Mouse (Mus musculus): ENCODE measurements around the gene Selplg. TPM values are rescaled to one million over a fixed set of nuclear protein-coding genes. Genes with fewer than 3 reads are reported as not detected.

Gene Selplg
- polyA plus RNA-seq, 1 experiment from 2014 or later, result 2.1 TPM

- ATAC-seq (ENCODE audit: low FRiP score, low read depth), result no peak
- Histone ChIP-seq H3K27me3 (no peaks in the 10 kb centered on the region), H3K36me3 (peaks cover 28% of the 10 kb centered on the region), H3K9me3 (no peaks in the 10 kb centered on the region), H3K4me1 (replicated peaks) (peaks cover 34% of the 10 kb centered on the region), H3K9ac (no peak overlapping the region), H3K27ac (replicated peaks) (no peak overlapping the region), H3K4me2 (no peak overlapping the region), H3K4me3 (no peak overlapping the region)
- 92% methylated on average over 7 of the region's 7 CpGs for WGBS
Measured at GRCm38 (mm10) chr5:113852463-113852862, 20.0 kb upstream of the Selplg start.

DNA sequence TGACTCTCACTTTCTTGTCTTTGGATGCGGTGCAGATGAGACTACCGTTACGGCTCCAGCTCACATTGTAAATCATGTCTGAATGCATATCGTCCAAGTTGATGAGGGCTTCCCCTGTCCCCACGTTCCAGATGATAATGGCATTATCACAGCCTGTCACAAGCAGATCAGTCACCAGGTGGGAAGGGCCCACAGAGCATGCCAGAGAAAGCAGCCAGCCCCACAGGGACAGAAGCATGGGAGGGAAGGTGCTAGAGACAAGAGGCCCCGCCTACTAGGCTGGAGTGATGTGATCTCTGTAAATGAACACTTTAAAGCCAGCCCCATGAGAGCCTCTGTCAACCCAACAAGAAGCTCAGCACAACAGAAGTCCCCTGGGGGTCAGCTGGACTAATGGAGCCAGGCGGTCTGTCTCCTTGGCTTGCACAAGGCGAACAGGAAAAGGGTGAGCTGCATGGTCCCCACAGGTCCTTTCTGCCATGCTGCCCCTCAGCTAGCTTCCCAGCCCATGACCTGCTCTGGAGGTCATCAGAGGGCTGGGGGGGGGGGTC lies 18.3 kb upstream of the Selplg start:
- no peaks in the 10 kb centered on the region for H3K9me3 ChIP-seq
- H3K9ac ChIP-seq, result no peak overlapping the region
- H3K4me1 ChIP-seq (replicated peaks), result peaks cover 16% of the 10 kb centered on the region
- peaks cover 45% of the 10 kb centered on the region for H3K36me3 ChIP-seq
- H3K4me3 ChIP-seq, result no peak overlapping the region
- no peaks in the 10 kb centered on the region for H3K27me3 ChIP-seq
- ATAC-seq (ENCODE audit: low FRiP score, low read depth), result no peak
- no peak overlapping the region for H3K4me2 ChIP-seq
- no peak overlapping the region for H3K27ac ChIP-seq (replicated peaks)
- 67% methylated on average over 8 of the region's 8 CpGs for WGBS

DNA sequence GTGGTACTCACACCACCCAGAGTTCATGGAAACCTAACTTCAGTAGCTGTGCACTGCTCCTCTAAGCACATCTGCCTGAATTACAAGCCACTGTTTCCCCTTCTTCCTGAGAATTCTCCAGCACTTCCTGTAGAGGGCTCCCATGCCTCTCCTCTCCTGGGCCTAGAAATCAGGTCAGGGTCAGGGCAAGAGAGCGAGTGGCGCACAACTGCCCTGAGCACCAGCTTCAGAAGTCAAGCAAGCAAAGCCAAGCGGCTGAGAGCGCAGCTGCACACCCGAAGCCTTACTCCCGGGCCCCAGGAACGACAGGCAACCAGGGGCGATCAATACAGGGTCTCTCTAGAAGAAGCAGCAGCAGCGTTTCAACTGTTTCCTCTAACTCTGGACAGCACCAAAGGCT lies 15.2 kb upstream of the Selplg start:
- Histone ChIP-seq H3K9ac (no peak overlapping the region), H3K4me3 (no peak overlapping the region), H3K4me2 (no peak overlapping the region), H3K27me3 (no peaks in the 10 kb centered on the region), H3K36me3 (peaks cover 72% of the 10 kb centered on the region), H3K9me3 (no peaks in the 10 kb centered on the region), H3K27ac (replicated peaks) (no peak overlapping the region), H3K4me1 (replicated peaks) (no peaks in the 10 kb centered on the region)
- no peak for ATAC-seq (ENCODE audit: low FRiP score, low read depth)
- 89% methylated on average over 9 of the region's 9 CpGs for WGBS

GRCm38 (mm10) chr5:113846656-113847055 lies 14.2 kb upstream of the Selplg start:
- no peak overlapping the region for H3K9ac ChIP-seq
- no peak overlapping the region for H3K4me3 ChIP-seq
- H3K4me2 ChIP-seq, result no peak overlapping the region
- no peaks in the 10 kb centered on the region for H3K9me3 ChIP-seq
- ATAC-seq (ENCODE audit: low FRiP score, low read depth), result no peak
- WGBS, result 92% methylated on average over 8 of the region's 8 CpGs
- no peaks in the 10 kb centered on the region for H3K4me1 ChIP-seq (replicated peaks)
- H3K27me3 ChIP-seq, result no peaks in the 10 kb centered on the region
- peaks cover 76% of the 10 kb centered on the region for H3K36me3 ChIP-seq
- no peak overlapping the region for H3K27ac ChIP-seq (replicated peaks)

GRCm38 (mm10) chr5:113845627-113846026 lies 13.2 kb upstream of the Selplg start:
- ATAC-seq (ENCODE audit: low FRiP score, low read depth), result no peak
- H3K9ac ChIP-seq, result no peak overlapping the region
- no peak overlapping the region for H3K27ac ChIP-seq (replicated peaks)
- no peaks in the 10 kb centered on the region for H3K27me3 ChIP-seq
- no peak overlapping the region for H3K4me3 ChIP-seq
- peaks cover 68% of the 10 kb centered on the region for H3K36me3 ChIP-seq
- 86% methylated on average over 8 of the region's 8 CpGs for WGBS
- no peaks in the 10 kb centered on the region for H3K4me1 ChIP-seq (replicated peaks)
- no peaks in the 10 kb centered on the region for H3K9me3 ChIP-seq
- no peak overlapping the region for H3K4me2 ChIP-seq

DNA sequence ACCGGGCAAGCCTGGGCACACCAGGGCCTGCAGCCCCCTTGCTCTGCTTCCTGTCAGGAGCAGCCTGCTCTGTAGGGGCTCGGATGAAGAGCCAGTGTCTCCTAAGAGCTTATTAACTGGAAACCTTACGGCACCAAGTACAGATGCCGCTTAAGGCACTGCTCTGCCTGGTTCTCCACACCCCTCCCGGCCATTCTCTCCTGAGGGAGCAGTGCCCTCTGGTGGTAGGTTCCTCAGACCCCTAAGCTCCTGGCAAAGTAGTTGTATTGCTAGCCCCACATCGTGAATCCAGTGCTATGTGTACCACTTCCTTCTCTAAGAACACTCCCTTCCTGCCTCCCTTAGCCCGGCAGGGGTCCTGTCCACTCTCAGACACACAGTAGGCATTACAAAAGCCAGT lies 12.3 kb upstream of the Selplg start:
- Histone ChIP-seq H3K27me3 (no peaks in the 10 kb centered on the region), H3K27ac (replicated peaks) (no peak overlapping the region), H3K4me1 (replicated peaks) (no peaks in the 10 kb centered on the region), H3K36me3 (peaks cover 59% of the 10 kb centered on the region), H3K4me2 (no peak overlapping the region), H3K9ac (no peak overlapping the region), H3K9me3 (no peaks in the 10 kb centered on the region), H3K4me3 (no peak overlapping the region)
- no peak for ATAC-seq (ENCODE audit: low FRiP score, low read depth)
- WGBS, result 73% methylated on average over 7 of the region's 7 CpGs

DNA sequence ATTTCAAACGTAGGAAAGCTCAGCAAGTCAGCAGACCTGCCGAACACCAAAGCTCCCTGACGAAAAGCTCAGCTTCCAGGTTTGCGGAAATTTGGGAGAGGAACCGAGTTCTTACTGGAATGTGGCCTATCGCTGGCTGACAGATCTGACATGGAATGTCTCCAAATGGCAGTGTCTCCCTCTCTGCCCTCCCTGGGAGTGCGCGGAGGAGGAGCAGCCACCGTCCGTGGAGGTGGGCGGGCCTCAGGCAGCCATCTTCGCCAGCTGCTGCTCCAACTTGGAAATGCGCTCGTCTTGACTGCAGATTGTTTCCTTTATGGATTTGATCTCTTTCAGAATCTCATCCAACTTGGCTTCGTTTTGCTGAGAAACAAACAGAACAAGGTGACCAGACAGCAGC lies 11.7 kb upstream of the Selplg start:
- ATAC-seq (ENCODE audit: low FRiP score, low read depth), result no peak
- Histone ChIP-seq H3K27me3 (no peaks in the 10 kb centered on the region), H3K27ac (replicated peaks) (no peak overlapping the region), H3K4me2 (no peak overlapping the region), H3K36me3 (peaks cover 58% of the 10 kb centered on the region), H3K9me3 (no peaks in the 10 kb centered on the region), H3K4me3 (no peak overlapping the region), H3K4me1 (replicated peaks) (no peaks in the 10 kb centered on the region), H3K9ac (no peak overlapping the region)
- 89% methylated on average over 15 of the region's 15 CpGs for WGBS

GRCm38 (mm10) chr5:113842906-113843305 lies 10.5 kb upstream of the Selplg start:
- Histone ChIP-seq H3K4me3 (no peak overlapping the region), H3K9me3 (no peaks in the 10 kb centered on the region), H3K27me3 (no peaks in the 10 kb centered on the region), H3K4me1 (replicated peaks) (no peaks in the 10 kb centered on the region), H3K4me2 (no peak overlapping the region), H3K27ac (replicated peaks) (no peak overlapping the region), H3K9ac (no peak overlapping the region), H3K36me3 (peaks cover 52% of the 10 kb centered on the region)
- 96% methylated on average over 9 of the region's 9 CpGs for WGBS
- ATAC-seq (ENCODE audit: low FRiP score, low read depth), result no peak

- Histone ChIP-seq H3K36me3 (peaks cover 46% of the 10 kb centered on the region), H3K27ac (replicated peaks) (no peak overlapping the region), H3K27me3 (no peaks in the 10 kb centered on the region), H3K4me1 (replicated peaks) (no peaks in the 10 kb centered on the region), H3K9me3 (no peaks in the 10 kb centered on the region), H3K9ac (no peak overlapping the region), H3K4me3 (no peak overlapping the region), H3K4me2 (no peak overlapping the region)
- 93% methylated on average over 9 of the region's 9 CpGs for WGBS
- no peak for ATAC-seq (ENCODE audit: low FRiP score, low read depth)
Measured at GRCm38 (mm10) chr5:113842244-113842643, 9.8 kb upstream of the Selplg start.

- Histone ChIP-seq H3K4me2 (no peak overlapping the region), H3K9me3 (no peaks in the 10 kb centered on the region), H3K27me3 (no peaks in the 10 kb centered on the region), H3K27ac (replicated peaks) (no peak overlapping the region), H3K9ac (no peak overlapping the region), H3K36me3 (peaks cover 39% of the 10 kb centered on the region), H3K4me3 (no peak overlapping the region), H3K4me1 (replicated peaks) (no peaks in the 10 kb centered on the region)
- ATAC-seq (ENCODE audit: low FRiP score, low read depth), result no peak
- WGBS, result 86% methylated on average over 23 of the region's 23 CpGs
Measured at GRCm38 (mm10) chr5:113841243-113842225, 9.1 kb upstream of the Selplg start.

- 89% methylated on average over 4 of the region's 4 CpGs for WGBS
- H3K27me3 ChIP-seq, result no peaks in the 10 kb centered on the region
Measured at GRCm38 (mm10) chr5:113840443-113840842, 8.0 kb upstream of the Selplg start.

GRCm38 (mm10) chr5:113836961-113837360 lies 4.5 kb upstream of the Selplg start:
- ATAC-seq (ENCODE audit: low FRiP score, low read depth), result no peak
- Histone ChIP-seq H3K27ac (replicated peaks) (no peak overlapping the region), H3K9ac (no peak overlapping the region), H3K4me2 (no peak overlapping the region), H3K4me1 (replicated peaks) (no peaks in the 10 kb centered on the region), H3K4me3 (no peak overlapping the region), H3K36me3 (no peaks in the 10 kb centered on the region), H3K27me3 (no peaks in the 10 kb centered on the region), H3K9me3 (no peaks in the 10 kb centered on the region)
- 89% methylated on average over 10 of the region's 10 CpGs for WGBS

More at GRCm38 (mm10) chr5:113840443-113840842, 8.0 kb upstream of the Selplg start:
- Histone ChIP-seq H3K36me3 (peaks cover 28% of the 10 kb centered on the region), H3K4me2 (no peak overlapping the region), H3K9me3 (no peaks in the 10 kb centered on the region), H3K9ac (no peak overlapping the region), H3K27ac (replicated peaks) (no peak overlapping the region), H3K4me1 (replicated peaks) (no peaks in the 10 kb centered on the region), H3K4me3 (no peak overlapping the region)
- ATAC-seq (ENCODE audit: low FRiP score, low read depth), result no peak
